Mouse (Mus musculus) midbrain, embryonic 11.5 days (tissue): Measurements from ENCODE around the gene Dnttip1. TPM values are rescaled to one million over a fixed set of nuclear protein-coding genes. Genes with fewer than 3 reads are reported as not detected.

Experiments
- ATAC-seq: fragments of 200-750 bp; cut with Nextera tagmentation; 2 replicates; pipeline ENCODE4 v1.8.0; 2017; ENCODE audit warnings: moderate TSS enrichment, moderate library complexity; ENCODE audit not compliant: low FRiP score
- DNase-seq: peaks from one replicate; pipeline ENCODE4 v3.0.0; 2015; ENCODE audit warnings: low spot score; ENCODE audit errors: missing footprints
- H3K27ac ChIP-seq: fragments of 300-500 bp; sonication (generic); 2 replicates; pipeline ENCODE4 v1.5.1; 2014; ENCODE audit warnings: low read depth, low read length
- H3K27me3 ChIP-seq: fragments of 300-500 bp; sonication (generic); 2 replicates; pipeline ENCODE4 v1.6.1; 2014; ENCODE audit warnings: mild to moderate bottlenecking, low read length, moderate library complexity, mixed read lengths; ENCODE audit not compliant: control insufficient read depth, insufficient read depth
- H3K36me3 ChIP-seq: fragments of 300-500 bp; sonication (generic); 2 replicates; pipeline ENCODE4 v1.6.1; 2014; ENCODE audit warnings: mild to moderate bottlenecking, low read length, moderate library complexity, mixed read lengths; ENCODE audit not compliant: control insufficient read depth, insufficient read depth
- H3K4me1 ChIP-seq: fragments of 300-500 bp; sonication (generic); 2 replicates; pipeline ENCODE4 v1.6.1; 2014; ENCODE audit warnings: low read length; ENCODE audit not compliant: control insufficient read depth, insufficient read depth
- H3K4me2 ChIP-seq: fragments of 300-500 bp; sonication (generic); 2 replicates; pipeline ENCODE4 v1.6.1; 2014; ENCODE audit warnings: mild to moderate bottlenecking, moderate library complexity
- H3K4me3 ChIP-seq: fragments of 300-500 bp; sonication (generic); 2 replicates; pipeline ENCODE4 v1.5.1; 2014; ENCODE audit warnings: low read depth, low read length
- H3K9ac ChIP-seq: fragments of 300-500 bp; sonication (generic); 2 replicates; pipeline ENCODE4 v1.6.1; 2014; ENCODE audit warnings: low read length
- H3K9me3 ChIP-seq: fragments of 300-500 bp; sonication (generic); 2 replicates; pipeline ENCODE4 v1.6.1; 2016; ENCODE audit warnings: low read length; ENCODE audit not compliant: control insufficient read depth
- WGBS: fragments of 180-500 bp; shearing (Covaris S2); extraction: QIAGEN DNeasy Blood & Tissue Kit; methylation state at CpG from one replicate; pipeline ENCODE4 v1.1.7; 2014; 5-methylcytosine and 5-hydroxymethylcytosine counted together
- polyA plus RNA-seq: library from polyadenylated mRNA; unstranded; fragments of >200 nt; fragmentation: Nextera tagmentation; extraction: Ambion mirVana; gene quantifications from 2 replicates; pipeline ENCODE4 v1.2.1, GENCODE M21; 2014

Gene Dnttip1
- polyA plus RNA-seq, 1 experiment from 2014 or later, result 75.9 TPM

- WGBS, result 66% methylated on average over 8 of the region's 8 CpGs
- H3K27ac ChIP-seq, result no peak overlapping the region
Measured at GRCm38 (mm10) chr2:164746693-164747092, 910 bp downstream of the Dnttip1 start.

GRCm38 (mm10) chr2:164748191-164748590 lies 2.4 kb downstream of the Dnttip1 start:
- H3K4me3 ChIP-seq, result no peak overlapping the region
- ATAC-seq, result no peak
- DNase-seq, result no peak
- H3K9me3 ChIP-seq, result no peaks in the 10 kb centered on the region
- H3K27ac ChIP-seq, result no peak overlapping the region
- peaks cover 12% of the 10 kb centered on the region for H3K4me1 ChIP-seq
- no peaks in the 10 kb centered on the region for H3K27me3 ChIP-seq
- 84% methylated on average over 4 of the region's 4 CpGs for WGBS
- no peak overlapping the region for H3K4me2 ChIP-seq
- no peaks in the 10 kb centered on the region for H3K36me3 ChIP-seq
- no peak overlapping the region for H3K9ac ChIP-seq

More at GRCm38 (mm10) chr2:164746693-164747092, 910 bp downstream of the Dnttip1 start:
- no peak for ATAC-seq
- DNase-seq, result no peak
- no peaks in the 10 kb centered on the region for H3K36me3 ChIP-seq
- peaks cover 12% of the 10 kb centered on the region for H3K4me1 ChIP-seq
- peak overlapping the region; percentile 89 for H3K4me2 ChIP-seq
- H3K27me3 ChIP-seq, result no peaks in the 10 kb centered on the region
- no peaks in the 10 kb centered on the region for H3K9me3 ChIP-seq
- H3K9ac ChIP-seq, result peak overlapping the region; percentile 92
- H3K4me3 ChIP-seq, result peak overlapping the region; percentile 88

GRCm38 (mm10) chr2:164748991-164749390 lies 3.2 kb downstream of the Dnttip1 start:
- Histone ChIP-seq H3K27me3 (no peaks in the 10 kb centered on the region), H3K4me2 (no peak overlapping the region), H3K36me3 (peaks cover 4% of the 10 kb centered on the region; the same call in 1 of the 2 replicates), H3K27ac (no peak overlapping the region), H3K4me3 (no peak overlapping the region), H3K9me3 (no peaks in the 10 kb centered on the region), H3K9ac (no peak overlapping the region), H3K4me1 (peaks cover 12% of the 10 kb centered on the region)
- DNase-seq (no peak), ATAC-seq (no peak)
- 92% methylated on average over 6 of the region's 6 CpGs for WGBS

GRCm38 (mm10) chr2:164752454-164752853 lies 6.7 kb downstream of the Dnttip1 start:
- no peak overlapping the region for H3K9ac ChIP-seq
- DNase-seq (no peak), ATAC-seq (no peak)
- H3K9me3 ChIP-seq, result no peaks in the 10 kb centered on the region
- WGBS, result 90% methylated on average over 2 of the region's 2 CpGs
- H3K4me3 ChIP-seq, result no peak overlapping the region
- H3K4me2 ChIP-seq, result no peak overlapping the region
- peaks cover 18% of the 10 kb centered on the region for H3K36me3 ChIP-seq
- H3K4me1 ChIP-seq, result no peaks in the 10 kb centered on the region
- no peak overlapping the region for H3K27ac ChIP-seq
- H3K27me3 ChIP-seq, result no peaks in the 10 kb centered on the region

- no peak overlapping the region for H3K9ac ChIP-seq
- H3K9me3 ChIP-seq, result no peaks in the 10 kb centered on the region
- no peak for DNase-seq
- no peak overlapping the region for H3K4me2 ChIP-seq
- no peaks in the 10 kb centered on the region for H3K4me1 ChIP-seq
- no peak overlapping the region for H3K27ac ChIP-seq
- no peak for ATAC-seq
- WGBS, result 87% methylated on average over 11 of the region's 11 CpGs
- peaks cover 18% of the 10 kb centered on the region for H3K36me3 ChIP-seq
- H3K4me3 ChIP-seq, result no peak overlapping the region
- H3K27me3 ChIP-seq, result no peaks in the 10 kb centered on the region
Measured at GRCm38 (mm10) chr2:164754105-164754504, 8.3 kb downstream of the Dnttip1 start.

GRCm38 (mm10) chr2:164754800-164755199 lies 9.0 kb downstream of the Dnttip1 start:
- Histone ChIP-seq H3K27ac (no peak overlapping the region), H3K4me2 (no peak overlapping the region), H3K4me1 (no peaks in the 10 kb centered on the region), H3K27me3 (no peaks in the 10 kb centered on the region), H3K9ac (no peak overlapping the region), H3K9me3 (no peaks in the 10 kb centered on the region), H3K36me3 (peaks cover 18% of the 10 kb centered on the region), H3K4me3 (no peak overlapping the region)
- 92% methylated on average over 2 of the region's 2 CpGs for WGBS
- ATAC-seq, result no peak
- DNase-seq, result no peak

- peaks cover 25% of the 10 kb centered on the region for H3K36me3 ChIP-seq
- no peak overlapping the region for H3K4me3 ChIP-seq
- no peaks in the 10 kb centered on the region for H3K9me3 ChIP-seq
- no peak overlapping the region for H3K27ac ChIP-seq
- no peak overlapping the region for H3K4me2 ChIP-seq
- H3K27me3 ChIP-seq, result no peaks in the 10 kb centered on the region
- no peak overlapping the region for H3K9ac ChIP-seq
- no peak for DNase-seq
- ATAC-seq, result no peak
- WGBS, result 88% methylated on average over 11 of the region's 11 CpGs
- no peaks in the 10 kb centered on the region for H3K4me1 ChIP-seq
Measured at GRCm38 (mm10) chr2:164757841-164758240, 12.1 kb downstream of the Dnttip1 start.

GRCm38 (mm10) chr2:164758692-164759091 lies 12.9 kb downstream of the Dnttip1 start:
- 68% methylated on average over 1 of the region's 1 CpGs for WGBS

GRCm38 (mm10) chr2:164760059-164760833 lies 14.5 kb downstream of the Dnttip1 start:
- whole genome bisulfite sequencing, result 91% methylated on average over 4 of the region's 4 CpGs
- no peaks in the 10 kb centered on the region for H3K9me3 ChIP-seq
- H3K27ac ChIP-seq, result no peak overlapping the region
- no peak for ATAC-seq
- no peak overlapping the region for H3K4me2 ChIP-seq
- H3K36me3 ChIP-seq, result peaks cover 23% of the 10 kb centered on the region
- no peak overlapping the region for H3K9ac ChIP-seq
- no peaks in the 10 kb centered on the region for H3K4me1 ChIP-seq
- no peak for DNase-seq
- H3K27me3 ChIP-seq, result no peaks in the 10 kb centered on the region
- H3K4me3 ChIP-seq, result no peak overlapping the region

More at GRCm38 (mm10) chr2:164758692-164759091, 12.9 kb downstream of the Dnttip1 start:
- Histone ChIP-seq H3K4me2 (no peak overlapping the region), H3K36me3 (peaks cover 24% of the 10 kb centered on the region), H3K9me3 (no peaks in the 10 kb centered on the region), H3K9ac (no peak overlapping the region), H3K27me3 (no peaks in the 10 kb centered on the region), H3K4me3 (no peak overlapping the region), H3K27ac (no peak overlapping the region), H3K4me1 (no peaks in the 10 kb centered on the region)
- no peak for ATAC-seq
- no peak for DNase-seq
